Mouse (Mus musculus) left cerebral cortex, postnatal 25 days (tissue): Measurements from ENCODE around the gene Trim72. TPM values are rescaled to one million over a fixed set of nuclear protein-coding genes. Genes with fewer than 3 reads are reported as not detected.

Source experiments
- DNase-seq, 2 experiments: peaks; one replicate each; pipeline ENCODE4 v3.0.0; 2022; ENCODE audit warnings: low spot score in 2 of 2, mixed read lengths in 1 of 2
- intact Hi-C: fragments of 180-260 bp; cut with DNase I; formaldehyde crosslinking; loops from one replicate; pipeline ENCODE4 v1.15.1; 2025
- total RNA-seq, 2 experiments: library from RNA; stranded (reverse); gene quantifications; 2 replicates each; pipeline ENCODE4 v1.2.3; 2021

Gene Trim72
- total RNA-seq, 2 experiments from 2014 or later, result 1.1 to 1.5 TPM

DNA sequence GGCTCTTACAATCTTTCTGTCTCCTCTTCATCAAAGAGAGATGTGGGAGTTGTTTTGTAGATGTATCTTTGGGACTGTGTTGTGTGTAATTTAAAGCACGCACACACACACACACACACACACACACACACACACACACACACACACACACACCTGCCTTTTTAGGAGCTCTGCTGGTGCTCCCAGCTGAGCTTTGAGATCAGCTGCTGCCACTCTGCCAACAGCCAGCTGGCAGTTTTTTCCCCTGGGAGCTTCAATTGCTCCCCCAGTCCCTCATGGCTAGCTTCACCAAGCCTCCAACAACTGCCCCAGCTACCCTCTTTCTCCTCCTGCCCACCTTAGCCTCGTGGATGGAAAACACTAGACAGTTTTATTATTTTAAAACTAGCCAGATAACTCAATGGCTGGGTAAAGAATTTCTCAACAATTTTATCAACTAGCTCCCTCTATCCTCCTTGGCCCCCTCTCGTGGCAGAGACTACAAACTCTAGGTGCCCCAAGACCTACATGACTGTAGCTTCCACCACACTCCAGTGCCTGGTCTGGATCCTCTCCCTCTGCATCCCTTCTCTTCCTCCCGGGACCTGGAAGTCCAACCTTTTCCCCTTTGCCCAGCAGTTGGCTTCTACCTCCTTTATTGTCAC, 40.5 kb downstream of the Trim72 start:
- intact Hi-C loops, result no loop called here

DNA sequence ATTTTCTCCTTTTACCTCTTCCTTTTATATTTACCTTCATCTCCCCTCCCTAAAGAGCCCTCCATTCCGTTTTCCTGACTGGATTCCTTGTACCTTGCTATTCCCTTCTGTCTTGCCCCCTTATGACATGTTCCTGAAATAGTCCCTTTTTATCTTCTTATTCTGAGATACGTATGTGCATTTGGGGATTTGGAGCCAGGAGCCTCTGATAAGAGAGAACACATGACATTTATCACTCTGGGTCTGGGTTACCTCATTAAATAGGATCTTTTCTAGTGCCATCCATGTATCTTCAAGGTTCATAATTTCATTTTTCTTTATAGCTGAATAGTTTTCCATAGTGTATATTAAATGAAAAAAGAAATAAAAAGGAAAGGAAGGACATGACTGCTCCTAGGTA, 41.9 kb downstream of the Trim72 start:
- no peak for DNase-seq
- intact Hi-C loops, result no loop called here

More for the DNA sequence above, 40.5 kb downstream of the Trim72 start:
- DNase-seq, result no peak

DNA sequence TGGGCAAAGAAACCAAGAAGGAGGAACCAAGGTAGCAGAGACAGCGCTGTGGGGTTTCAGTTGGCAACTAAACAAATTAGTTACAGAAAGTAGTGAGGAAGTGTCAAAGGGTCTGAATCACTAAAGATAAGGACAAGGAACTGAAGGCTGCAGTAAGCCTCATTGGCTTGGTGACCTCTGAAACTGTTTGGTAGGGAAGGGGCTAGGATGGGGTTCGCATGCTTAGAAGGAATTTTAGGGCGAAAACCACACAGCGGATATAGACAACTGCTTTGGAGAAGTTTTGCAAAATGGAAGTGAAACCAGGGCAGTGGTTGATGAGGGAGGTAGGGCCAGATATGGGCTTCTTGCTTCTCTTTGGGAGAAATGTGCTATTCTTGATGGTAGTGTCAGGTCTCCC, 45.1 kb downstream of the Trim72 start:
- intact Hi-C loops, result no loop called here
- peak in 1 of 2 experiments; percentile 17 for DNase-seq

DNA sequence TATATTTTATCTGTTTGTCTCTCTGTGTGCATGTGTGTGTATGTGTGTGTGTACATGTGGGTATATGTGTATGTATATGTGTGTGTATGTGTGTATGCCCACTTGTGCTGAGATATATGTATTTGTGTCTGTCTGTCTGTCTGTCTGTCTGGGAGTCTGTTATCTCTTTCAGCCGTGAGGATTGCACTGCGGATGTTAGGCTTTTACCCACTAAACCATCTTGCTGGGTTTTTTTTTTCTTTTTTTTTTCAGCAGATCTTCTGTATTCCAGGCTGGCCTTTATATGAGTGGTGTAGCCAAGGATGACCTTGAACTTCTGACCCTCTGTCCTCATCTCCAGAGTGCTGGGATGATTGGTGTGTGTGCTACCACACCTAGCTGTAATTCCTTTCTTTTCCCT, 45.5 kb downstream of the Trim72 start:
- intact Hi-C loops, result no loop called here
- DNase-seq, result no peak

DNA sequence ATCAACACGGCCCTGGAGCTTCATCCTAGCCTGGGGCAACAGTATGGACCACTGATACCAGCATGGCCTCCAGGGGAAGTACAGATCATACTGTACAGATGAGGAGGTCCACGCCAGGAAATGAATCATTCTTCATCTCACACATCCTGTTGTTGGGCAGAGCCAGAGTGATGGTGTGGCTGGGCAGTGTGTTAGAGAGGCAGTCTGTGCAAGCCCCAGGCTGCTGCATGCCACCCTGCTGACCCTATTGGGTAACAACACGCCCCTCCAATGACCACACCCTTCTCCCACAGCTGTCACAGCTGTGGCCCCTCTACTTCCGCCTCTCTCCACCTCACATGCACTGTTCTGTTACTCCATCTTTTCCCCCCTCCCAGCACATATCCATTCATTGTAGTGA, 47.0 kb downstream of the Trim72 start:
- intact Hi-C loops, result no loop called here
- no peak for DNase-seq

DNA sequence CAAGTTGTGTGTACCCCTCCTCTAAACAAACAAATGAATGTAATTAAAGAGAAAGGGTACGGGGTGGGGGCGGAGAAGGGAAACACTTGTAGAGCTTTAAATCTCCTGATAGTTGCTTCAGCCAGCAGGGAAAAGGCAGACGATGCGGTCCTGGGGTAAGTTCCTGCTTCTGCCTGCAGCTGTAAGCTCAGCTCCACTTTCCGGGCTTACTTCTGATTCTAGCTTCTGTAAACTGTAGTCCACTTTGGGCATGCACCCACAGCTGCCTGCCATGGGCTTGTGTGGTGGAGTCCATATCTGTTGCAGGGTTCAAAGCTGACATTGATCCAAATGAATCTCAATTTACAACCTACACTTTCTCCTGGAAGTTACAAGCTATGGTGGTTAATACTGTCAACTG, 49.3 kb downstream of the Trim72 start:
- DNase-seq, result no peak
- intact Hi-C loops, result no loop called here

DNA sequence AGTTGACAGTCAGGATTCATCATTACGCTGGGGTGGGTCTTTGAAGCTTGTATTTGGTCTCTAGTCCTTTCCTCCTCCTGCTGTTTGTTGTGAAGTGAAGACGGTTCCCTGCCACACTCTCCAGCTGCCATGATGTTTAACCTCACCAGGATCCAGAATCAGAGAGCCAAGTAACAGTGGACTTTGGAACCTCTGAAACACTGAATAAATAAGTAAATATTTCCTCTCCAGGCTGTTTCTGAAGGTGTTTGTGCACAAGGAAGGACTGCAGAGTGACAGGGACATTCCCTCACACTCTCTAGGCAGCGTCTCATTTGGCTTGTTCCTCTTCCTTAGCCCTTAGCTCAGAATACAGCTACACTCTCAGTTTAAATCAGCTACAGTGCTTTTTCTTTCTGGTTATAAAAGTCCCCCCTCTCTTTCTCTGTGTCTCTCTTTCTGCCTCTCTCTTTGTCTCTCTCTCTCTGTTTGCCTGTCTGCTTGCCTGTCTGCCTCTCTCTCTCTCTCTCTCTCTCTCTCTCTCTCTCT, 53.2 kb downstream of the Trim72 start:
- intact Hi-C loops, result no loop called here
- no peak for DNase-seq

DNA sequence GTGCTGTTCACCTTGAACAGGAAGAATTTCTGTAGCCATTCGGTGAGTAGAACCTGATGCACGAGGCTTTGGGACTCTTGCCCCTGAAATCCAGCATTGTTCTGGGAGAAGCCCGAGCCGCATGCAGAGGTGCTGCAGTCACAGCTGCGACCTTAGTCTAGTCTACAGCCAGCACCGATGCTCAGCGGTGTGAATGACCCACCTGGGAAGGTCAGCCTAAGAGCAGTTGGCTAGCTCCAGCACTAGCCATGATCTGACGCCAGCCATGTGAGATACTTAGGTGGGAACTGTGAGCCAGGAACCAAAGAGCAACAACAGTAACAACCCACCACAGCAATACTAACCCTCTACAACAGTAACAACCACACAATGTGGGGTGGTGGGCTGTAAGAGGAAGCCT, 54.1 kb downstream of the Trim72 start:
- intact Hi-C loops, result no loop called here
- DNase-seq, result no peak

DNA sequence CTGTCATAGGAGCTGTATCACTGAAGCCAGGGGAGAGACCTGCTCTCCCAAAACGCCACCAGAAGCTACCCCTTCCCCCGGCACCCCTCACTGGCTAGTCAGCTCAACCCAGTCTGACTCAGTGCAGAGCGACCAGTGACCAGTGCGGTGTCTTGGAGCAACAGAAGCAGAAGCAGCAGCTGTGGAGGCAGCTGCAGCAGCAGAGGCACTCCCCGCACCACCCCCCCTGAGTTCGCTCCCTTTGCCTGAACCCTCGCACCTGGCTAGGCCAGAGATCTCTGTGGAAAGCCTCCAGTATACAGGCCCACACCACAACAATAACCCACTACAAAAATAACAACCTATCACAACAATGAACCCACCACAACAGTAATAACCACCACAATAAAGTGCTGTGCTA, 54.8 kb downstream of the Trim72 start:
- intact Hi-C loops, result no loop called here
- no peak for DNase-seq

DNA sequence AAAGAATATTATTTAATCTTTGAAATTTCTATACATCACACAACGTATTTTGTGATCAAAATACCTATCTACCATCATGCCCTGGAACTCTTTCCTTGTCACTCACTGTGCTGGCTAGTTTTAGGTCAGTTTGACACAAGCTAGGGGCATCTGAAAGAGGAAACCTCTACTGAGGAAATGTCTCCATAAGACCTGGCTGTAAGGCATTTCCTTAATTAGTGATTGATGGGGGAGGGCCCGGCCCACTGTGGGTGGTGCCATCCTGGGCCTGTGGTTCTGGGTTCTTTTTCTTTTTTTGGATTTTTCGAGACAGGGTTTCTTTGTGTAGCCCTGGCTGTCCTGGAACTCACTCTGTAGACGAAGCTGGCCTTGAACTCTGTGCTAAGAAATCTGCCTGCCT, 55.3 kb downstream of the Trim72 start:
- no peak for DNase-seq
- intact Hi-C loops, result no loop called here

Other genes starting within 250 kb of the Trim72 start
- gene Orai3, start 234.1 kb upstream of the Trim72 start, total RNA-seq, result 10 to 100 TPM; 23.1 to 23.7 TPM
- gene Setd1a, start 227.3 kb upstream of the Trim72 start, total RNA-seq, result 10 to 100 TPM; 42.3 to 43.4 TPM
- gene Gm49388, start 218.3 kb upstream of the Trim72 start, total RNA-seq, result 1 to 10 TPM; 3.5 to 4.5 TPM
- gene Hsd3b7, start 203.3 kb upstream of the Trim72 start, total RNA-seq, result 1 to 10 TPM; 3.6 to 6.8 TPM
- 10 to 100 TPM; 70.5 to 76.0 TPM for gene Stx4a, start 179.7 kb upstream of the Trim72 start, total RNA-seq
- 100 to 1,000 TPM; 437 to 445 TPM for gene Stx1b, start 179.4 kb upstream of the Trim72 start, total RNA-seq
- gene Zfp646, start 127.7 kb upstream of the Trim72 start, total RNA-seq, result 10 to 100 TPM; 28.1 to 30.4 TPM
- 10 to 100 TPM; 20.6 to 20.7 TPM for gene Zfp668, start 127.1 kb upstream of the Trim72 start, total RNA-seq
- gene Prss53, start 113.0 kb upstream of the Trim72 start, total RNA-seq, result 1 to 10 TPM; 1.7 to 1.9 TPM
- not detected for gene Gm21974, start 108.5 kb upstream of the Trim72 start, total RNA-seq
- gene Vkorc1, start 108.3 kb upstream of the Trim72 start, total RNA-seq, result 10 to 100 TPM; 22.9 to 26.0 TPM
- 10 to 100 TPM; 33.7 to 37.6 TPM for gene Bckdk, start 99.9 kb upstream of the Trim72 start, total RNA-seq
- gene Kat8, start 91.4 kb upstream of the Trim72 start, total RNA-seq, result 10 to 100 TPM; 28.6 to 28.7 TPM
- gene Prss8, start 73.8 kb upstream of the Trim72 start, total RNA-seq, result under 1 TPM in 1 of 2 experiments, not detected in 1; 0.64 TPM
- 1 to 10 TPM; 8.0 to 9.3 TPM for gene Prss36, start 57.2 kb upstream of the Trim72 start, total RNA-seq
- gene Fus, start 36.5 kb upstream of the Trim72 start, total RNA-seq, result 100 to 1,000 TPM; 270 to 316 TPM
- 1 to 10 TPM; 2.3 to 4.0 TPM for gene Pycard, start 10.1 kb upstream of the Trim72 start, total RNA-seq
- gene Itgam, start 58.7 kb downstream of the Trim72 start, total RNA-seq, result 10 to 100 TPM; 10.8 to 11.2 TPM
- not detected for gene Gm49368, start 58.7 kb downstream of the Trim72 start, total RNA-seq
- gene Itgax, start 125.6 kb downstream of the Trim72 start, total RNA-seq, result under 1 TPM in 1 of 2 experiments, not detected in 1; 0.23 TPM
- gene Itgad, start 150.4 kb downstream of the Trim72 start, total RNA-seq, result under 1 TPM in 1 of 2 experiments, not detected in 1; 0.62 TPM
- 10 to 100 TPM in 1 of 2 experiments, 1 to 10 TPM in 1; 8.2 to 11.2 TPM for gene Cox6a2, start 202.4 kb downstream of the Trim72 start, total RNA-seq
- 10 to 100 TPM; 13.0 to 13.4 TPM for gene Armc5, start 233.4 kb downstream of the Trim72 start, total RNA-seq
- gene 9130023H24Rik, start 234.1 kb downstream of the Trim72 start, total RNA-seq, result 1 to 10 TPM; 3.3 to 3.9 TPM
- 10 to 100 TPM; 18.6 to 22.6 TPM for gene Tgfb1i1, start 242.9 kb downstream of the Trim72 start, total RNA-seq